Mouse (Mus musculus) liver (tissue): ENCODE measurements around the gene Hmgb2.

ENCODE experiments used
- DNase-seq: peaks from one replicate; pipeline ENCODE4 v3.0.0-alpha.2; 2020; ENCODE audit warnings: mixed read lengths

The Hmgb2 gene

GRCm38 (mm10) chr8:57562741-57563140 is 51.0 kb downstream of the Hmgb2 start:
- DNase-seq: no peak

- no peak for DNase-seq
Observed at GRCm38 (mm10) chr8:57563726-57564125, 52.0 kb downstream of the Hmgb2 start.

- no peak for DNase-seq
Observed at GRCm38 (mm10) chr8:57565039-57565438, 53.3 kb downstream of the Hmgb2 start.
